15 mouse cellular contexts compared by ENCODE assay signal in genomic region chr11:74994141-74994540, GRCm38 (mm10).
DNase-seq lines count a peak whose midpoint lies in the region; ATAC-seq and TF ChIP-seq lines count a peak whose summit lies in the region.
"Had no signal": no experiment of that assay in that cellular context is flagged by ENCODE, and none has a peak within 500 bp of the region (broad histone marks: within the 10 kb centered on the region; RNA-seq: fewer than 3 reads in every experiment).

No protein-coding gene starts in this region.

- H3K27me3 ChIP-seq in lung, embryonic 14.5 days (ENCODE audit: insufficient read depth, low read length) = no peaks in the 10 kb centered on the region
- H3K27me3 ChIP-seq: limb, embryonic 12.5 days; megakaryocyte, embryonic 14.5 days had no signal

- H3K9me3 ChIP-seq in lung, embryonic 14.5 days (ENCODE audit: low read depth, low read length) = no peaks in the 10 kb centered on the region
- H3K9me3 ChIP-seq: limb, embryonic 12.5 days; megakaryocyte, embryonic 14.5 days had no signal

- no peak overlapping the region for H3K4me2 ChIP-seq in lung, embryonic 14.5 days
- H3K4me2 ChIP-seq: hindbrain, embryonic 14.5 days; limb, embryonic 12.5 days had no signal

- H3K36me3 ChIP-seq in lung, embryonic 14.5 days (ENCODE audit: insufficient read depth) = peaks cover 22% of the 10 kb centered on the region

- peak; percentile 21 to 26 for DNase-seq in heart, postnatal 10 days
- DNase-seq in heart, postnatal 4 days = no peak
- DNase-seq in lung, embryonic 14.5 days = peak; percentile 60
- no peak for DNase-seq in lung, adult 18-20 months
- peak; percentile 35 for DNase-seq in NIH3T3 (ENCODE audit: low read depth)
- no peak for DNase-seq in adrenal gland, adult (ENCODE audit: inconsistent age in 2 of 2, low spot score in 1 of 2)
- DNase-seq: adrenal gland, adult 8-10 months; cerebellum, adult 8-10 months; kidney, adult 8-10 months; lung, adult 2 months; retina, postnatal 1 day had no signal

- ATAC-seq in lung, embryonic 14.5 days (ENCODE audit: insufficient read depth) = no peak

- WGBS in lung, embryonic 14.5 days = 77% methylated on average over 1 of the region's 1 CpGs

- intact Hi-C loops in heart, postnatal 10 days (cut with DNase I) = no loop called here

- no peak for TF ChIP-seq POLR2A in cortical plate, adult 2 months (IDR thresholded peaks at IDR 0.05; ENCODE audit: extremely low read depth, insufficient read depth, low read length)

- H3K27ac ChIP-seq in lung, embryonic 14.5 days (ENCODE audit: low read depth) = no peak overlapping the region; the same call in 1 of the 2 replicates
- no peak overlapping the region for H3K27ac ChIP-seq in cortical plate, adult 2 months (ENCODE audit: insufficient read depth, low read length)
- H3K27ac ChIP-seq: hindbrain, embryonic 14.5 days; limb, embryonic 12.5 days had no signal

- no peak overlapping the region for H3K4me3 ChIP-seq in lung, embryonic 14.5 days (ENCODE audit: low read depth, low read length)
- H3K4me3 ChIP-seq in cortical plate, adult 2 months (ENCODE audit: insufficient read depth, low read length) = no peak overlapping the region
- H3K4me3 ChIP-seq: limb, embryonic 12.5 days; megakaryocyte, embryonic 14.5 days had no signal

- H3K9ac ChIP-seq in lung, embryonic 14.5 days = no peak overlapping the region
- H3K9ac ChIP-seq: hindbrain, embryonic 14.5 days; limb, embryonic 12.5 days had no signal

- peaks cover 7% of the 10 kb centered on the region for H3K4me1 ChIP-seq in lung, embryonic 14.5 days (ENCODE audit: insufficient read depth)
- peaks cover 6% of the 10 kb centered on the region for H3K4me1 ChIP-seq in cortical plate, adult 2 months (ENCODE audit: control insufficient read depth, insufficient read depth, low read length)

- peak; percentile 50 for TF ChIP-seq CTCF in lung, embryonic 14.5 days (IDR thresholded peaks at IDR 0.05; ENCODE audit: low read depth)
- TF ChIP-seq CTCF in cortical plate, adult 2 months (IDR thresholded peaks at IDR 0.05; ENCODE audit: extremely low read depth, insufficient read depth, low read length) = 0 out of 2 replicates have a peak, but pooled peaks have one; percentile 21

Comparison
In these comparisons a context has a peak if more than half of its experiments do, and no peak if none do; other contexts are left out.
1. DNase-seq: peak in heart, postnatal 10 days (2 of 2), lung, embryonic 14.5 days (single experiment) and NIH3T3 (single experiment); none in heart, postnatal 4 days (single experiment), lung, adult 18-20 months (0 of 2) and adrenal gland, adult (0 of 2).